Comparison of ENCODE assay signal across 30 mouse cellular contexts in the genomic region with DNA sequence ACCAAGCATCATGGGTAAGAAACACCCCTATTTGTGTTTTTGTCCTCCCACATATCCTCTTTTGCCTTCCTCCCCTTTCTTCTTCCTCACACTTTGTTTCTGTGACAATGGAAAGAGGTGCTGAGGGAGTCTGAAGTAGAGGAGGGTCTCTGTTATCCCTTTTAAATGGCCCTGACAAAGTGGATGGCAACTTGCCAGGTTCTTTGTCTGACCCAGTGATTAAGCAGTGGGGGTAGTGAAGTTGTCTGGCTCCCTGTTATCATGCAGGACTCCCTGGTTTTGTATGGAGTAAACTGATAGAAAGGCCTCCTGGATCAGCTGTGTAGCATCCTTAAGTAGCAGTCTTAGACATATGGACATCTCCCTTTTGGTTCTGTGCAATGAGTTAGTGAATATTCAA. TPM values are rescaled to one million over a fixed set of nuclear protein-coding genes. Genes with fewer than 3 reads are reported as not detected.
DNase-seq lines count a peak whose midpoint lies in the region; ATAC-seq and TF ChIP-seq lines count a peak whose summit lies in the region.
"Had no signal": no experiment of that assay in that cellular context is flagged by ENCODE, and none has a peak within 500 bp of the region (broad histone marks: within the 10 kb centered on the region; RNA-seq: fewer than 3 reads in every experiment).

No protein-coding gene starts in this region.

- no peak overlapping the region for H3K4me3 ChIP-seq in hindbrain, embryonic 11.5 days (ENCODE audit: low read depth, low read length)
- no peak overlapping the region for H3K4me3 ChIP-seq in hindbrain, postnatal 0 days (ENCODE audit: low read length)
- H3K4me3 ChIP-seq in neural tube, embryonic 11.5 days (ENCODE audit: low read depth, low read length), result no peak overlapping the region
- no peak overlapping the region for H3K4me3 ChIP-seq in neural tube, embryonic 15.5 days (replicated peaks)
- H3K4me3 ChIP-seq in forebrain, embryonic 13.5 days, result no peak overlapping the region
- H3K4me3 ChIP-seq in neural tube, embryonic 13.5 days, result no peak overlapping the region
- no peak overlapping the region for H3K4me3 ChIP-seq in heart, adult 2 months
- H3K4me3 ChIP-seq: heart, embryonic 13.5 days; kidney, embryonic 15.5 days; limb, embryonic 12.5 days; stomach, embryonic 15.5 days had no signal

- H3K27ac ChIP-seq in hindbrain, embryonic 11.5 days (ENCODE audit: low read depth, low read length), result no peak overlapping the region
- no peak overlapping the region for H3K27ac ChIP-seq in hindbrain, postnatal 0 days
- no peak overlapping the region for H3K27ac ChIP-seq in neural tube, embryonic 11.5 days (ENCODE audit: low read depth, low read length)
- H3K27ac ChIP-seq in neural tube, embryonic 15.5 days (replicated peaks), result no peak overlapping the region
- no peak overlapping the region for H3K27ac ChIP-seq in forebrain, embryonic 13.5 days
- H3K27ac ChIP-seq in neural tube, embryonic 13.5 days (replicated peaks), result no peak overlapping the region
- no peak overlapping the region for H3K27ac ChIP-seq in heart, adult 2 months
- H3K27ac ChIP-seq: heart, embryonic 13.5 days; kidney, embryonic 15.5 days; limb, embryonic 12.5 days; macrophage; stomach, embryonic 15.5 days had no signal

- H3K36me3 ChIP-seq in hindbrain, embryonic 11.5 days (ENCODE audit: control insufficient read depth, insufficient read depth, low read length), result no peaks in the 10 kb centered on the region
- no peaks in the 10 kb centered on the region for H3K36me3 ChIP-seq in hindbrain, postnatal 0 days (ENCODE audit: insufficient read depth, low read length)
- no peaks in the 10 kb centered on the region for H3K36me3 ChIP-seq in neural tube, embryonic 11.5 days (ENCODE audit: control insufficient read depth, insufficient read depth, low read length)
- no peaks in the 10 kb centered on the region for H3K36me3 ChIP-seq in neural tube, embryonic 15.5 days
- H3K36me3 ChIP-seq in forebrain, embryonic 13.5 days (ENCODE audit: poor library complexity, severe bottlenecking), result no peaks in the 10 kb centered on the region
- no peaks in the 10 kb centered on the region for H3K36me3 ChIP-seq in neural tube, embryonic 13.5 days
- H3K36me3 ChIP-seq in heart, adult 2 months (ENCODE audit: control insufficient read depth, insufficient read depth, low read length), result no peaks in the 10 kb centered on the region
- H3K36me3 ChIP-seq: G1E; heart, embryonic 13.5 days; kidney, embryonic 15.5 days; limb, embryonic 12.5 days; stomach, embryonic 15.5 days had no signal

- ATAC-seq in hindbrain, embryonic 11.5 days (ENCODE audit: low FRiP score), result peak; percentile 53
- no peak for ATAC-seq in hindbrain, postnatal 0 days
- ATAC-seq in neural tube, embryonic 11.5 days (ENCODE audit: insufficient read depth, low FRiP score, low TSS enrichment), result no peak; the same call in 1 of the 2 replicates
- ATAC-seq in neural tube, embryonic 15.5 days (ENCODE audit: low FRiP score), result no peak
- ATAC-seq in forebrain, embryonic 13.5 days, result peak; percentile 36; the same call in 1 of the 2 replicates
- ATAC-seq in neural tube, embryonic 13.5 days (ENCODE audit: low read depth), result peak; percentile 47; the same call in 1 of the 2 replicates
- ATAC-seq: intestine, postnatal 0 days; liver, postnatal 0 days; lung, postnatal 0 days; Patski had no signal

- H3K27me3 ChIP-seq in hindbrain, embryonic 11.5 days (ENCODE audit: control insufficient read depth, insufficient read depth, low read length), result no peaks in the 10 kb centered on the region
- H3K27me3 ChIP-seq in hindbrain, postnatal 0 days (ENCODE audit: insufficient read depth, low read length), result no peaks in the 10 kb centered on the region
- H3K27me3 ChIP-seq in neural tube, embryonic 11.5 days (ENCODE audit: control insufficient read depth, insufficient read depth, low read length), result no peaks in the 10 kb centered on the region
- no peaks in the 10 kb centered on the region for H3K27me3 ChIP-seq in neural tube, embryonic 15.5 days (replicated peaks)
- H3K27me3 ChIP-seq in forebrain, embryonic 13.5 days, result no peaks in the 10 kb centered on the region
- no peaks in the 10 kb centered on the region for H3K27me3 ChIP-seq in neural tube, embryonic 13.5 days
- H3K27me3 ChIP-seq in heart, adult 2 months (ENCODE audit: control insufficient read depth, insufficient read depth, low read length), result no peaks in the 10 kb centered on the region
- H3K27me3 ChIP-seq: CH12.LX; heart, embryonic 13.5 days; kidney, embryonic 15.5 days; limb, embryonic 12.5 days; stomach, embryonic 15.5 days had no signal

- no peaks in the 10 kb centered on the region for H3K79me2 ChIP-seq in heart, adult 2 months (replicated peaks; ENCODE audit: control insufficient read depth, insufficient read depth, low read length)

- peak; percentile 27 for DNase-seq in hindbrain, embryonic 11.5 days (ENCODE audit: low spot score)
- no peak for DNase-seq in hindbrain, postnatal 0 days (ENCODE audit: low spot score)
- peak; percentile 20 for DNase-seq in neural tube, embryonic 11.5 days (ENCODE audit: low spot score)
- no peak for DNase-seq in heart, adult 2 months
- DNase-seq: adrenal gland, adult 8-10 months; B cell, adult 2 months; cerebellum, adult 2 months; gastrocnemius, postnatal 25 days; heart, adult 18-20 months; heart, postnatal 14 days; kidney, postnatal 36 days; layer of hippocampus, postnatal 36 days; liver, postnatal 0 days; right cerebral cortex, adult 18-20 months; right cerebral cortex, postnatal 4 days; thymus, postnatal 25 days had no signal

- intact Hi-C loops in heart, adult 2 months (cut with DNase I), result no loop called here

- no peak overlapping the region for H3K4me2 ChIP-seq in hindbrain, embryonic 11.5 days (replicated peaks; ENCODE audit: low read depth, low read length)
- H3K4me2 ChIP-seq in hindbrain, postnatal 0 days (ENCODE audit: low read depth, low read length), result no peak overlapping the region
- H3K4me2 ChIP-seq in neural tube, embryonic 11.5 days (ENCODE audit: low read depth), result no peak overlapping the region
- no peak overlapping the region for H3K4me2 ChIP-seq in neural tube, embryonic 15.5 days
- H3K4me2 ChIP-seq in forebrain, embryonic 13.5 days, result no peak overlapping the region
- H3K4me2 ChIP-seq in neural tube, embryonic 13.5 days, result no peak overlapping the region
- H3K4me2 ChIP-seq: heart, embryonic 13.5 days; kidney, embryonic 15.5 days; limb, embryonic 12.5 days; liver, embryonic 11.5 days; stomach, embryonic 15.5 days had no signal

- H3K9me3 ChIP-seq in hindbrain, embryonic 11.5 days (ENCODE audit: control insufficient read depth, low read length), result no peaks in the 10 kb centered on the region
- no peaks in the 10 kb centered on the region for H3K9me3 ChIP-seq in hindbrain, postnatal 0 days (ENCODE audit: low read length)
- H3K9me3 ChIP-seq in neural tube, embryonic 11.5 days (ENCODE audit: control insufficient read depth, low read length), result no peaks in the 10 kb centered on the region
- no peaks in the 10 kb centered on the region for H3K9me3 ChIP-seq in neural tube, embryonic 15.5 days (replicated peaks)
- H3K9me3 ChIP-seq in forebrain, embryonic 13.5 days (replicated peaks), result no peaks in the 10 kb centered on the region
- no peaks in the 10 kb centered on the region for H3K9me3 ChIP-seq in neural tube, embryonic 13.5 days
- H3K9me3 ChIP-seq: G1E; heart, embryonic 13.5 days; kidney, embryonic 15.5 days; limb, embryonic 12.5 days; stomach, embryonic 15.5 days had no signal

- no peak for TF ChIP-seq POLR2A in heart, adult 2 months (IDR thresholded peaks at IDR 0.05; ENCODE audit: insufficient read depth, low read depth, low read length)

- TF ChIP-seq CTCF in hindbrain, postnatal 0 days (IDR thresholded peaks at IDR 0.05; ENCODE audit: low read depth), result no peak
- TF ChIP-seq CTCF in heart, adult 2 months (IDR thresholded peaks at IDR 0.05), result no peak

- H3K9ac ChIP-seq in hindbrain, embryonic 11.5 days (ENCODE audit: low read depth, low read length), result no peak overlapping the region
- no peak overlapping the region for H3K9ac ChIP-seq in hindbrain, postnatal 0 days (replicated peaks; ENCODE audit: low read length)
- H3K9ac ChIP-seq in neural tube, embryonic 11.5 days (ENCODE audit: low read length), result no peak overlapping the region
- H3K9ac ChIP-seq in neural tube, embryonic 15.5 days (replicated peaks), result no peak overlapping the region
- no peak overlapping the region for H3K9ac ChIP-seq in forebrain, embryonic 13.5 days
- no peak overlapping the region for H3K9ac ChIP-seq in neural tube, embryonic 13.5 days
- H3K9ac ChIP-seq in heart, adult 2 months (ENCODE audit: low read depth, low read length), result no peak overlapping the region
- H3K9ac ChIP-seq: heart, embryonic 13.5 days; kidney, embryonic 15.5 days; limb, embryonic 12.5 days; liver, postnatal 0 days; stomach, embryonic 15.5 days had no signal

- no peak for TF ChIP-seq EP300 in heart, adult 2 months (IDR thresholded peaks at IDR 0.05; ENCODE audit: insufficient read depth, low read depth, low read length)

- H3K4me1 ChIP-seq in hindbrain, embryonic 11.5 days (replicated peaks; ENCODE audit: control insufficient read depth, insufficient read depth, low read length), result no peaks in the 10 kb centered on the region
- no peaks in the 10 kb centered on the region for H3K4me1 ChIP-seq in hindbrain, postnatal 0 days (ENCODE audit: insufficient read depth, low read length)
- H3K4me1 ChIP-seq in neural tube, embryonic 11.5 days (ENCODE audit: control insufficient read depth, insufficient read depth, low read length), result no peaks in the 10 kb centered on the region
- no peaks in the 10 kb centered on the region for H3K4me1 ChIP-seq in neural tube, embryonic 15.5 days
- peaks cover 9% of the 10 kb centered on the region for H3K4me1 ChIP-seq in forebrain, embryonic 13.5 days
- peaks cover 7% of the 10 kb centered on the region; the same call in 1 of the 2 replicates for H3K4me1 ChIP-seq in neural tube, embryonic 13.5 days (replicated peaks)
- H3K4me1 ChIP-seq in heart, adult 2 months (ENCODE audit: control insufficient read depth, insufficient read depth, low read length), result no peaks in the 10 kb centered on the region
- H3K4me1 ChIP-seq: kidney, embryonic 15.5 days; limb, embryonic 12.5 days; stomach, embryonic 15.5 days had no signal

RNA-seq across cellular contexts. Expression of a gene that starts 19.1 kb away (rescaled TPM):
- 10.8 and 13.4 TPM in 2 replicates for polyA plus RNA-seq in hindbrain, embryonic 11.5 days (2014; fragmentation: Nextera tagmentation; extraction: Ambion mirVana)
- 83.3 and 85.3 TPM in 2 replicates for total RNA-seq in hindbrain, postnatal 0 days (2014; rRNA removed)
- 28.3 and 31.7 TPM in 2 replicates for polyA plus RNA-seq in hindbrain, postnatal 0 days (2015; fragmentation: Nextera tagmentation; extraction: Ambion mirVana)
- polyA plus RNA-seq in neural tube, embryonic 11.5 days (2014; fragmentation: Nextera tagmentation; extraction: Ambion mirVana), result 14.8 and 17.1 TPM in 2 replicates
- polyA plus RNA-seq in neural tube, embryonic 15.5 days (2015; fragmentation: Nextera tagmentation; extraction: Ambion mirVana), result 29.4 and 36.0 TPM in 2 replicates
- 26.1 and 28.9 TPM in 2 replicates for polyA plus RNA-seq in forebrain, embryonic 13.5 days (2015; fragmentation: Nextera tagmentation; extraction: Ambion mirVana)
- 24.5 and 26.3 TPM in 2 replicates for polyA plus RNA-seq in neural tube, embryonic 13.5 days (2015; fragmentation: Nextera tagmentation; extraction: Ambion mirVana)
- total RNA-seq in heart, adult 2 months (2021), result under 1 TPM; 0.73 to 0.80 TPM
- polyA plus RNA-seq in heart, adult 2 months (2012; rRNA removed), result 0.57 and 1.1 TPM in 2 replicates
- total RNA-seq: G1E had no signal
- polyA plus RNA-seq: G1E, macrophage had no signal

Comparison
In these comparisons a context has a peak if more than half of its experiments do, and no peak if none do; other contexts are left out.
1. ATAC-seq: peak in hindbrain, embryonic 11.5 days (single experiment), forebrain, embryonic 13.5 days (single experiment) and neural tube, embryonic 13.5 days (single experiment); none in hindbrain, postnatal 0 days (single experiment), neural tube, embryonic 11.5 days (single experiment) and neural tube, embryonic 15.5 days (single experiment).
2. DNase-seq: peak in hindbrain, embryonic 11.5 days (single experiment) and neural tube, embryonic 11.5 days (single experiment); none in hindbrain, postnatal 0 days (single experiment) and heart, adult 2 months (0 of 2).